8 mouse cellular contexts compared by ENCODE assay signal in the genomic region with DNA sequence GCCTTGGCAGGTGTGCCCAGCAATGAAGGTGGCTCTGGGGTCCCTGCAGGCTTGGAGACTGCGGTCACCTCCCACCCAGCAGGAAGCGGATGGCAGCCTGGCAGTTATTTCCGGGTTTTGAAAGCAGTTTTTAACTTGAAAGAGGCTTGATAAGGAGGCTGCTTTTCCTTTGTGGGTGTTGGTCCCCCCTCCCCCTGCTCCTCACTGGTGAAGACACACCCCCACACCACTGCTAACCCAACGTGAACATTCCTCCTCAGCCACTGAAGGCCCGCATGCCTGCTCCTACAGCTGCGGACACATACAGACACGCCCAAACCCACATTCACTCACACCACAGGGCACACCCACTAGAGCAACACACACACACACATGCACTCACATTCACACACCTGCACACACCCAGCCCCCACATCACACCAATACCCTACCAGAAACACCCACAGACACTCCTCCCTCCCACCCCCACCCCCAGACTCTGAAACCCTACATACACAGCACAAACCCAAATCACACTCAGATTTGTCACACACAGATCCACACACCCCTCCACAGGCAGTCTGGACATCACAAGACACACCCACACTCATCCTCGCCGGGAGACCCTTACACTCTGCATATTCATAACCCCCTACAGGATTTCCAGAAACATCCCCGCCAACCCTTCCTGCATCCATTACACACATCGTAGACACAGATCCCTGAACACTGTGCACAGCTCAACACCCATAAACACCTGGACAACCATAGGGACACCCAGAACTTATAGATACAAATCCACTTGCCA. TPM values are rescaled to one million over a fixed set of nuclear protein-coding genes. Genes with fewer than 3 reads are reported as not detected.
A peak's percentile ranks its signal among the peaks of the same experiment; 100 is the strongest.
DNase-seq lines count a peak whose midpoint lies in the region; ATAC-seq lines count a peak whose summit lies in the region.

No protein-coding gene starts in this region.

- 35% methylated on average over 11 of the region's 11 CpGs for WGBS in heart, embryonic 15.5 days
- 45% methylated on average over 11 of the region's 11 CpGs for WGBS in neural tube, embryonic 15.5 days

- ATAC-seq in heart, embryonic 15.5 days (replicated peaks; ENCODE audit: insufficient number of reproducible peaks, insufficient read depth, low FRiP score, low read depth), result no peak
- no peak for ATAC-seq in neural tube, embryonic 15.5 days (ENCODE audit: low FRiP score)

- no peaks in the 10 kb centered on the region for H3K36me3 ChIP-seq in heart, embryonic 15.5 days
- no peaks in the 10 kb centered on the region for H3K36me3 ChIP-seq in neural tube, embryonic 15.5 days

- no peaks in the 10 kb centered on the region for H3K27me3 ChIP-seq in heart, embryonic 15.5 days
- peaks cover 20% of the 10 kb centered on the region; the same call in 1 of the 2 replicates for H3K27me3 ChIP-seq in neural tube, embryonic 15.5 days (replicated peaks)

- H3K9me3 ChIP-seq in heart, embryonic 15.5 days (replicated peaks), result no peaks in the 10 kb centered on the region
- no peaks in the 10 kb centered on the region for H3K9me3 ChIP-seq in neural tube, embryonic 15.5 days (replicated peaks)

- peaks cover 47% of the 10 kb centered on the region for H3K4me1 ChIP-seq in heart, embryonic 15.5 days (replicated peaks)
- peaks cover 30% of the 10 kb centered on the region for H3K4me1 ChIP-seq in neural tube, embryonic 15.5 days

- H3K4me3 ChIP-seq in heart, embryonic 15.5 days, result no peak overlapping the region
- no peak overlapping the region for H3K4me3 ChIP-seq in neural tube, embryonic 15.5 days (replicated peaks)

- peak overlapping the region; percentile 34; the same call in 1 of the 2 replicates for H3K9ac ChIP-seq in heart, embryonic 15.5 days
- no peak overlapping the region for H3K9ac ChIP-seq in neural tube, embryonic 15.5 days (replicated peaks)

- peak overlapping the region; percentile 89 for H3K27ac ChIP-seq in heart, embryonic 15.5 days
- H3K27ac ChIP-seq in neural tube, embryonic 15.5 days (replicated peaks), result peak overlapping the region; percentile 76; the same call in 1 of the 2 replicates

- peak; percentile 40 for DNase-seq in ovary, adult 18-20 months (ENCODE audit: low spot score)
- no peak for DNase-seq in ovary, postnatal 10 days (ENCODE audit: low spot score)
- DNase-seq in adrenal gland, postnatal 36 days, result peak; percentile 23 to 55
- peak; percentile 76 for DNase-seq in liver
- no peak for DNase-seq in cerebellum, adult 11 months
- DNase-seq in left cerebral cortex, adult 8-10 months (ENCODE audit: low spot score in 2 of 2), result no peak

- H3K4me2 ChIP-seq in heart, embryonic 15.5 days, result peak overlapping the region; percentile 19; the same call in 1 of the 2 replicates
- H3K4me2 ChIP-seq in neural tube, embryonic 15.5 days, result no peak overlapping the region

RNA-seq across cellular contexts. Expression of a gene that starts 6.8 kb away (rescaled TPM):
- 10 to 100 TPM; 71.6 to 77.9 TPM for total RNA-seq in adrenal gland, postnatal 36 days (2021)
- polyA plus RNA-seq in heart, embryonic 15.5 days (2015; fragmentation: Nextera tagmentation; extraction: Ambion mirVana), result 6.6 and 8.7 TPM in 2 replicates
- polyA plus RNA-seq in neural tube, embryonic 15.5 days (2015; fragmentation: Nextera tagmentation; extraction: Ambion mirVana), result 4.8 and 10.0 TPM in 2 replicates
- total RNA-seq in left cerebral cortex, adult 8-10 months (2022), result 10 to 100 TPM; 19.9 to 27.1 (median 24.2) TPM

Comparison
In these comparisons a context has a peak if more than half of its experiments do, and no peak if none do; other contexts are left out.
1. DNase-seq: peak in ovary, adult 18-20 months (single experiment), adrenal gland, postnatal 36 days (2 of 2) and liver (single experiment); none in ovary, postnatal 10 days (single experiment), cerebellum, adult 11 months (single experiment) and left cerebral cortex, adult 8-10 months (0 of 2).